Comparison of ENCODE assay signal across 9 mouse cellular contexts in the genomic region with DNA sequence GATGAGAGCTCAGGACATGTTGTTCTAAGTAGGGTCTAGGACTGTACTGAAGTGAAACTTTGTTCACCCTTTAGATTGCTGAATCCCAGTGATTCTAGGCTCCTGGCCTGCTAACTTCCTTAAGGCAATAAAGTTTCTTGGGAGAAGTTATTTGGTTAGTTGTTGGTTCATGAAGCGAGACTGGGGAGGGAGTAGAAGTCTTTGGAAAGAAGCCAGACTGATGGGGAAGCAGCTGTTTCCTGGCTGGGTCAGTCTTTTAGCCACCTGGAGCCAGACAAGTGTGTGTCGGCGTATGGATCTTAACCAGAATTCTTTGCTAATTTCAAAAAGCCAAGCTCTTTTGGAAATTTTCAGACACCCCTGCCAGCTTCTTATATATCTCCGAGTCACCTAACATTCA. TPM values are rescaled to one million over a fixed set of nuclear protein-coding genes. Genes with fewer than 3 reads are reported as not detected.
DNase-seq lines count a peak whose midpoint lies in the region; ATAC-seq and TF ChIP-seq lines count a peak whose summit lies in the region.
"Had no signal": no experiment of that assay in that cellular context is flagged by ENCODE, and none has a peak within 500 bp of the region (broad histone marks: within the 10 kb centered on the region; RNA-seq: fewer than 3 reads in every experiment).

No protein-coding gene starts in this region.

- H3K79me2 ChIP-seq in MEL (ENCODE audit: control insufficient read depth, insufficient read depth, low read length, poor library complexity), result no peaks in the 10 kb centered on the region

- H3K4me2 ChIP-seq in limb, embryonic 15.5 days, result no peak overlapping the region
- no peak overlapping the region for H3K4me2 ChIP-seq in forebrain, embryonic 11.5 days (ENCODE audit: low read depth, low read length, severe bottlenecking)

- H3K27ac ChIP-seq in MEL (ENCODE audit: control insufficient read depth, low read depth, low read length), result no peak overlapping the region
- peak overlapping the region; percentile 43 for H3K27ac ChIP-seq in limb, embryonic 15.5 days
- H3K27ac ChIP-seq in forebrain, embryonic 11.5 days (ENCODE audit: low read depth, low read length), result no peak overlapping the region
- H3K27ac ChIP-seq in forebrain, embryonic 10.5 days, result no peak overlapping the region

- intact Hi-C loops in gastrocnemius, postnatal 14 days (cut with DNase I; ENCODE audit: low total_unique reads), result no loop called here
- intact Hi-C loops in left cerebral cortex, postnatal 10 days (cut with DNase I), result no loop called here

- H3K4me1 ChIP-seq in MEL (ENCODE audit: control insufficient read depth in 1 of 2, insufficient read depth in 2 of 2, low read length in 2 of 2), result peaks cover 0 to 8% of the 10 kb centered on the region in 2 experiments; a peak in 1 of 4 replicates
- peaks cover 9% of the 10 kb centered on the region for H3K4me1 ChIP-seq in limb, embryonic 15.5 days
- no peaks in the 10 kb centered on the region; the same call in 1 of the 2 replicates for H3K4me1 ChIP-seq in forebrain, embryonic 11.5 days (replicated peaks; ENCODE audit: control insufficient read depth, insufficient read depth, low read length)
- peaks cover 5% of the 10 kb centered on the region for H3K4me1 ChIP-seq in forebrain, embryonic 10.5 days

- no peaks in the 10 kb centered on the region for H3K27me3 ChIP-seq in MEL (ENCODE audit: control insufficient read depth in 1 of 2, insufficient read depth in 2 of 2, low read length in 2 of 2)
- H3K27me3 ChIP-seq in limb, embryonic 15.5 days, result no peaks in the 10 kb centered on the region
- H3K27me3 ChIP-seq in forebrain, embryonic 11.5 days (ENCODE audit: control insufficient read depth, insufficient read depth, low read length), result no peaks in the 10 kb centered on the region
- no peaks in the 10 kb centered on the region for H3K27me3 ChIP-seq in forebrain, embryonic 10.5 days (ENCODE audit: poor library complexity, severe bottlenecking)

- ATAC-seq in limb, embryonic 15.5 days (ENCODE audit: insufficient number of reproducible peaks, low FRiP score, low TSS enrichment, low read depth), result no peak
- no peak for ATAC-seq in forebrain, embryonic 11.5 days (replicated peaks; ENCODE audit: low FRiP score)

- no peak overlapping the region for H3K9ac ChIP-seq in MEL (ENCODE audit: control insufficient read depth, low read depth, low read length, poor library complexity, severe bottlenecking)
- H3K9ac ChIP-seq in limb, embryonic 15.5 days, result no peak overlapping the region
- no peak overlapping the region for H3K9ac ChIP-seq in forebrain, embryonic 11.5 days (ENCODE audit: low read length)

- no peak for TF ChIP-seq CTCF in MEL (IDR thresholded peaks at IDR 0.05 in 2 of 3, conservative IDR thresholded peaks at IDR 0.05 in 1 of 3; ENCODE audit: control insufficient read depth in 1 of 3, insufficient read depth in 1 of 3, low read depth in 2 of 3, low read length in 3 of 3, poor library complexity in 1 of 3, severe bottlenecking in 1 of 3)

- no peak for TF ChIP-seq RAD21 in MEL (IDR thresholded peaks at IDR 0.05; ENCODE audit: low read depth, low read length)

- H3K36me3 ChIP-seq in MEL (ENCODE audit: control insufficient read depth in 1 of 2, insufficient read depth in 2 of 2, low read length in 2 of 2), result 0 out of 4 replicates have a peak, but pooled peaks cover 0 to 4% of the 10 kb centered on the region in 2 experiments
- no peaks in the 10 kb centered on the region for H3K36me3 ChIP-seq in limb, embryonic 15.5 days
- no peaks in the 10 kb centered on the region for H3K36me3 ChIP-seq in forebrain, embryonic 11.5 days (ENCODE audit: control insufficient read depth, insufficient read depth, low read length)
- no peaks in the 10 kb centered on the region for H3K36me3 ChIP-seq in forebrain, embryonic 10.5 days (replicated peaks)

- DNase-seq in gastrocnemius, adult 18-20 months (ENCODE audit: low spot score), result peak; percentile 11
- DNase-seq in gastrocnemius, postnatal 14 days, result no peak
- no peak for DNase-seq in MEL (ENCODE audit: low read depth, low spot score)
- DNase-seq in kidney, adult 8-10 months, result peak; percentile 55 to 75
- DNase-seq in forebrain, embryonic 11.5 days (ENCODE audit: low spot score), result no peak
- no peak for DNase-seq in forebrain, embryonic 10.5 days (ENCODE audit: extremely low spot score, low spot score)
- no peak for DNase-seq in left cerebral cortex, postnatal 10 days (ENCODE audit: extremely low spot score in 1 of 2, low spot score in 2 of 2)
- DNase-seq: cerebellum, postnatal 25 days had no signal

- no peak for TF ChIP-seq POLR2A in MEL (IDR thresholded peaks at IDR 0.05; ENCODE audit: control insufficient read depth in 1 of 2, insufficient read depth in 1 of 2, low read depth in 1 of 2, low read length in 2 of 2, poor library complexity in 1 of 2)

- H3K4me3 ChIP-seq in MEL (ENCODE audit: control insufficient read depth in 1 of 2, insufficient read depth in 1 of 2, low read depth in 2 of 2, low read length in 2 of 2), result no peak overlapping the region
- no peak overlapping the region for H3K4me3 ChIP-seq in limb, embryonic 15.5 days
- H3K4me3 ChIP-seq in forebrain, embryonic 11.5 days (ENCODE audit: low read depth, low read length), result no peak overlapping the region
- no peak overlapping the region for H3K4me3 ChIP-seq in forebrain, embryonic 10.5 days

- no peak for TF ChIP-seq EP300 in MEL (IDR thresholded peaks at IDR 0.05; ENCODE audit: low read depth in 1 of 2, low read length in 2 of 2)

- WGBS in limb, embryonic 15.5 days, result 29% methylated on average over 4 of the region's 4 CpGs
- WGBS in forebrain, embryonic 11.5 days, result 85% methylated on average over 4 of the region's 4 CpGs
- WGBS in forebrain, embryonic 10.5 days, result 86% methylated on average over 4 of the region's 4 CpGs

- H3K9me3 ChIP-seq in MEL (replicated peaks; ENCODE audit: insufficient read depth, low read length), result no peaks in the 10 kb centered on the region
- H3K9me3 ChIP-seq in limb, embryonic 15.5 days, result no peaks in the 10 kb centered on the region
- H3K9me3 ChIP-seq in forebrain, embryonic 11.5 days (ENCODE audit: control insufficient read depth, low read length), result no peaks in the 10 kb centered on the region
- no peaks in the 10 kb centered on the region for H3K9me3 ChIP-seq in forebrain, embryonic 10.5 days

TF ChIP-seq in MEL, 35 proteins besides CTCF, POLR2A, EP300 and RAD21:
- TF ChIP-seq MYC (IDR thresholded peaks at IDR 0.05; ENCODE audit: low read depth, low read length) (no peak), ETS1 (IDR thresholded peaks at IDR 0.05; ENCODE audit: low read depth, low read length) (peak; percentile 53; the same call in 1 of the 2 replicates), CHD1 (IDR thresholded peaks at IDR 0.05; ENCODE audit: low read depth, low read length) (no peak), MYB (IDR thresholded peaks at IDR 0.05; ENCODE audit: low read depth, low read length) (no peak), TBP (IDR thresholded peaks at IDR 0.05; ENCODE audit: low read depth, low read length) (no peak)

RNA-seq across cellular contexts. Expression of gene Map3k13, which starts 33.0 kb away (rescaled TPM):
- under 1 TPM; 0.59 to 0.64 TPM for total RNA-seq in gastrocnemius, adult 18-20 months (2021)
- under 1 TPM; 0.41 to 0.44 TPM for total RNA-seq in gastrocnemius, postnatal 14 days (2021)
- 0.20 and 0.23 TPM in 2 replicates for total RNA-seq in MEL (2012; rRNA removed)
- polyA plus RNA-seq in MEL (2012; ENCODE audit: insufficient read depth in 1 of 2, insufficient read length in 2 of 2, low read depth in 1 of 2, low replicate concordance in 2 of 2, missing spikeins in 1 of 2), result under 1 TPM in 1 of 2 experiments, not detected in 1; 0.82 TPM
- polyA plus RNA-seq in limb, embryonic 15.5 days (2015; fragmentation: Nextera tagmentation; extraction: Ambion mirVana), result 0.55 and 0.61 TPM in 2 replicates
- polyA plus RNA-seq in forebrain, embryonic 11.5 days (2014; fragmentation: Nextera tagmentation; extraction: Ambion mirVana), result 3.5 TPM in 2 replicates
- polyA plus RNA-seq in forebrain, embryonic 10.5 days (2016; fragmentation: Nextera tagmentation; extraction: Ambion mirVana), result 1.1 and 1.7 TPM in 2 replicates
- total RNA-seq in left cerebral cortex, postnatal 10 days (2021), result 10 to 100 TPM; 11.3 to 12.2 TPM

RNA-seq across cellular contexts. Expression of gene Ehhadh, which starts 39.5 kb away (rescaled TPM):
- total RNA-seq in gastrocnemius, adult 18-20 months (2021), result 1 to 10 TPM; 6.1 to 7.6 TPM
- 1 to 10 TPM; 3.2 to 3.7 TPM for total RNA-seq in gastrocnemius, postnatal 14 days (2021)
- 4.3 and 5.3 TPM in 2 replicates for total RNA-seq in MEL (2012; rRNA removed)
- polyA plus RNA-seq in MEL (2012; ENCODE audit: insufficient read depth in 1 of 2, insufficient read length in 2 of 2, low read depth in 1 of 2, low replicate concordance in 2 of 2, missing spikeins in 1 of 2), result 1 to 10 TPM in 1 of 2 experiments, not detected in 1; 6.6 TPM
- polyA plus RNA-seq in limb, embryonic 15.5 days (2015; fragmentation: Nextera tagmentation; extraction: Ambion mirVana), result 2.4 and 2.7 TPM in 2 replicates
- polyA plus RNA-seq in forebrain, embryonic 11.5 days (2014; fragmentation: Nextera tagmentation; extraction: Ambion mirVana), result 1.5 and 2.1 TPM in 2 replicates
- polyA plus RNA-seq in forebrain, embryonic 10.5 days (2016; fragmentation: Nextera tagmentation; extraction: Ambion mirVana), result 1.7 and 1.9 TPM in 2 replicates
- 1 to 10 TPM; 1.4 to 1.9 TPM for total RNA-seq in left cerebral cortex, postnatal 10 days (2021)

Comparison
In these comparisons a context has a peak if more than half of its experiments do, and no peak if none do; other contexts are left out.
1. DNase-seq: peak in gastrocnemius, adult 18-20 months (single experiment) and kidney, adult 8-10 months (2 of 2); none in gastrocnemius, postnatal 14 days (single experiment), MEL (single experiment), forebrain, embryonic 11.5 days (single experiment), forebrain, embryonic 10.5 days (single experiment) and left cerebral cortex, postnatal 10 days (0 of 2).
2. RNA of gene Map3k13, which starts 33.0 kb away (total RNA-seq): 11.3 to 12.2 TPM in left cerebral cortex, postnatal 10 days; 0.59 to 0.64 TPM in gastrocnemius, adult 18-20 months, 0.41 to 0.44 TPM in gastrocnemius, postnatal 14 days and 0.20 to 0.23 TPM in MEL; every median in the first group is over 4 times any median in the second.